Mouse (Mus musculus): ENCODE data around the gene Vac14.

Vac14 gene

GRCm38 (mm10) chr8:110694826-110695225 lies 76.4 kb downstream of the Vac14 start:
- DNase-seq: no peak

GRCm38 (mm10) chr8:110695431-110695830 lies 77.0 kb downstream of the Vac14 start:
- DNase-seq: no peak

GRCm38 (mm10) chr8:110696051-110696450 lies 77.7 kb downstream of the Vac14 start:
- DNase-seq: no peak

- DNase-seq: no peak
Observed at GRCm38 (mm10) chr8:110697571-110697970, 79.2 kb downstream of the Vac14 start.

GRCm38 (mm10) chr8:110698098-110698497 lies 79.7 kb downstream of the Vac14 start:
- DNase-seq: no peak

- DNase-seq: no peak
Observed at GRCm38 (mm10) chr8:110699501-110699900, 81.1 kb downstream of the Vac14 start.

GRCm38 (mm10) chr8:110700561-110700960 lies 82.2 kb downstream of the Vac14 start:
- DNase-seq: no peak

- no peak for DNase-seq
Observed at GRCm38 (mm10) chr8:110702636-110703459, 84.5 kb downstream of the Vac14 start.

- DNase-seq: no peak
Observed at GRCm38 (mm10) chr8:110703460-110704061, 85.2 kb downstream of the Vac14 start.

- DNase-seq: no peak
Observed at GRCm38 (mm10) chr8:110704103-110704502, 85.7 kb downstream of the Vac14 start.

- DNase-seq: no peak
Observed at GRCm38 (mm10) chr8:110705391-110706287, 87.3 kb downstream of the Vac14 start.

GRCm38 (mm10) chr8:110706288-110706870 lies 88.0 kb downstream of the Vac14 start:
- DNase-seq: no peak

- DNase-seq: no peak
Observed at GRCm38 (mm10) chr8:110708429-110708828, 90.0 kb downstream of the Vac14 start.

GRCm38 (mm10) chr8:110710593-110710992 lies 92.2 kb downstream of the Vac14 start:
- no peak for DNase-seq

GRCm38 (mm10) chr8:110711271-110711934 lies 93.0 kb downstream of the Vac14 start:
- DNase-seq: no peak

GRCm38 (mm10) chr8:110713073-110713472 lies 94.7 kb downstream of the Vac14 start:
- DNase-seq: no peak

GRCm38 (mm10) chr8:110714827-110715519 lies 96.6 kb downstream of the Vac14 start:
- no peak for DNase-seq

GRCm38 (mm10) chr8:110716075-110716474 lies 97.7 kb downstream of the Vac14 start:
- no peak for DNase-seq

- no peak for DNase-seq
Observed at GRCm38 (mm10) chr8:110717131-110717530, 98.7 kb downstream of the Vac14 start.

GRCm38 (mm10) chr8:110718209-110718968 lies 100.0 kb downstream of the Vac14 start:
- DNase-seq: no peak
